Mouse (Mus musculus): Measurements from ENCODE around the gene Gck. TPM values are rescaled to one million over a fixed set of nuclear protein-coding genes. Genes with fewer than 3 reads are reported as not detected.

The Gck gene
- polyA plus RNA-seq, 1 experiment from 2014 or later, result 1.5 TPM

DNA sequence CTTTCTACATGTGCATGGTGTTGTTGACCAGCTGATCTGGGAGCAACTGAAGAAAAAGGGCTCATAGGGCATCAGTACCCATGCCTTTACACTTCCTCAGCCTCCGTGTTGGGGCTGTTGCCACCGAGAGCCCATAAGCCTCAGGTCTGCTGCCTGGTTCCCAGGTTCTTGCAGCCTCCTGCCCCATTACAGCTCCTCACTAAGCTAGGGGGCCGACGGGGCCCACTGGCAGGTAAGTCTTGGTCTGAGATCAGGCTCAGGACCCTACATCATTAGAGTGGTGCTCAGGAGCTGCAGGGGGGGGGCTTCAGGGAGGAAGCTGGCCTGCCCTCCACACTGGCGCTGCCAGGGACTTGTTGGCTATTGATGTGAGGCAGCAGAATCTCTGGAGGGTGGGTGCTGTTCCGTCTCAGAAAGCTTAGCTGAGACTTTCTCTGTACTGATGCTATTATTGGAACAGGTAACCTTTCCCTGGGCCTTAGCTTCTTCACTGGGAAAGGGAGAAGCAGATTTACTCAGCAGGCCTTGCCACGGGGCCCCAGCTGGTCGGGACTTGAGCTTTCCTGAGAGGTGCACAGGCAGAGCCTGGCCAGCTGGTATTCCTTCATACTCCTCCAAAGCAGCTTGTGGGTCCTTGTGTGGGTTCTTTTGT lies 93.3 kb downstream of the Gck start:
- H3K36me3 ChIP-seq (ENCODE audit: control insufficient read depth, insufficient read depth, low read length), result no peaks in the 10 kb centered on the region
- peaks cover 10% of the 10 kb centered on the region for H3K27me3 ChIP-seq (ENCODE audit: control insufficient read depth, insufficient read depth, low read length)
- H3K4me3 ChIP-seq (ENCODE audit: low read depth, low read length), result no peak overlapping the region
- ATAC-seq (ENCODE audit: low FRiP score), result no peak
- 80% methylated on average over 8 of the region's 8 CpGs for WGBS
- H3K9ac ChIP-seq (ENCODE audit: low read length), result no peak overlapping the region
- no peaks in the 10 kb centered on the region for H3K9me3 ChIP-seq (ENCODE audit: control insufficient read depth, low read length)
- H3K4me1 ChIP-seq (ENCODE audit: control insufficient read depth, insufficient read depth, low read length), result peaks cover 4% of the 10 kb centered on the region
- H3K27ac ChIP-seq (ENCODE audit: low read depth, low read length), result no peak overlapping the region
- no peak for DNase-seq (ENCODE audit: low spot score, missing footprints)
- no peak overlapping the region for H3K4me2 ChIP-seq

DNA sequence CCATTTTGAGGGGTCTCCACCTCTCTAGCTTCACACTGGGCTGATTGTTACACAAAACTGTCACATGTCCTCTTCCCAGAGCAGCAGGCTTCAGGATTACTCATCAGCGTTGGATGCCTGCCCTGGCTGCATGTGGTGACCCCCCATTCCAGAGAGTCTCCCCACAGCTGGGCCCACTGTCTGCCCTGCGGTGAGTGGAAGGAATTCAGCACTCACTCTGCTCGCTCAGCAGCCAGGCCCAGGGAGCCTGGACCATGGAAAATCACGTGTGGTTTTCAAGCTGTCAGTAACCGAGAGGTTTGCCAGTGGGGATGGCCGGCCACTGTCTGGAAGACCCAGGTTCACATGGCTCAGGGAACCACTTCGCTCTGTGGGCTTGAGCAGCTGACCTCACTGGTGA lies 94.0 kb downstream of the Gck start:
- Histone ChIP-seq H3K4me3 (ENCODE audit: low read depth, low read length) (no peak overlapping the region), H3K4me2 (no peak overlapping the region), H3K4me1 (ENCODE audit: control insufficient read depth, insufficient read depth, low read length) (no peaks in the 10 kb centered on the region), H3K27me3 (ENCODE audit: control insufficient read depth, insufficient read depth, low read length) (peaks cover 3% of the 10 kb centered on the region), H3K9me3 (ENCODE audit: control insufficient read depth, low read length) (no peaks in the 10 kb centered on the region), H3K36me3 (ENCODE audit: control insufficient read depth, insufficient read depth, low read length) (no peaks in the 10 kb centered on the region), H3K27ac (ENCODE audit: low read depth, low read length) (no peak overlapping the region), H3K9ac (ENCODE audit: low read length) (no peak overlapping the region)
- no peak for ATAC-seq (ENCODE audit: low FRiP score)
- 43% methylated on average over 7 of the region's 7 CpGs for WGBS
- no peak for DNase-seq (ENCODE audit: low spot score, missing footprints)

DNA sequence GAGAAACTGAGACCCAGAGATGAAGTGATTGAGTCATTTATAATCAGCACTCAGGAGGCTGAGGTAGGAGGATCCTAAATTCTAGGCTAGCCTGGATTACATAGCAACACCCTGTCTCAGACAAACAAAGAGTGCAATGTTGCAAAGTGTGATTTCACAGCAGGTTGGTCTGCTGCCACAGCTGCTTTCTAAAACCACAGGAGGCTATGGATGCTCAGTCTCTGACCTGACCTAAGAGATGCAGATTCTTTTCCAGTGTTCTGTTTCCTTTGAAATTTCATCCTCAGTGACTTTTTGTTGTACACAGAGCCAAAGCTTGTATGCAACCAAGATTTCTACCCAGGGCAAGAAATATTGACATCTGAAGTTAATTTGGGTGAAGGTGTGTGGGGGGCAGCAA lies 94.4 kb downstream of the Gck start:
- ATAC-seq (ENCODE audit: low FRiP score) (no peak), DNase-seq (ENCODE audit: low spot score, missing footprints) (no peak)
- Histone ChIP-seq H3K9me3 (ENCODE audit: control insufficient read depth, low read length) (no peaks in the 10 kb centered on the region), H3K27ac (ENCODE audit: low read depth, low read length) (no peak overlapping the region), H3K9ac (ENCODE audit: low read length) (no peak overlapping the region), H3K4me1 (ENCODE audit: control insufficient read depth, insufficient read depth, low read length) (no peaks in the 10 kb centered on the region), H3K4me2 (no peak overlapping the region), H3K36me3 (ENCODE audit: control insufficient read depth, insufficient read depth, low read length) (no peaks in the 10 kb centered on the region), H3K27me3 (ENCODE audit: control insufficient read depth, insufficient read depth, low read length) (no peaks in the 10 kb centered on the region), H3K4me3 (ENCODE audit: low read depth, low read length) (no peak overlapping the region)

DNA sequence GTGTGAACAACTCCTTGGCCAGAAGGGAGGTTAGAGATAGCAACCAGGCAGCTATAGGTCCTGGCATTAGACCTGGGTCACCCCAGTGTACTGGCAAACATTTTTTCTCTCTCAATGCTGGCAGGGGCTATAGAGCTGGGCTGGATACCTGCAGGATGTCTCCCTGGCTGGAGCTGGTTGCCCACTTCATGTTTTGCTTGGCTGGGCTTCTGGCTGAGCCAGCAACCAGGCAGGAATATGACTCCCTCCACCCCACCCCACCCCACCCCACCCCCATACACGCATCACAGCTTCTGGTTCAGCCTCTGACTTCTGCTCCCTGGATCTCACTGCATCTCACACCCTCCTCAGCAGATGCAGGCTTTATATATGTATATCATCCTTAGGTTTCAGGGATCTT lies 97.6 kb downstream of the Gck start:
- H3K9me3 ChIP-seq (ENCODE audit: control insufficient read depth, low read length), result no peaks in the 10 kb centered on the region
- DNase-seq (ENCODE audit: low spot score, missing footprints), result no peak
- no peaks in the 10 kb centered on the region for H3K27me3 ChIP-seq (ENCODE audit: control insufficient read depth, insufficient read depth, low read length)
- no peak overlapping the region for H3K27ac ChIP-seq (ENCODE audit: low read depth, low read length)
- H3K4me3 ChIP-seq (ENCODE audit: low read depth, low read length), result no peak overlapping the region
- no peaks in the 10 kb centered on the region for H3K4me1 ChIP-seq (ENCODE audit: control insufficient read depth, insufficient read depth, low read length)
- H3K9ac ChIP-seq (ENCODE audit: low read length), result no peak overlapping the region
- 90% methylated on average over 1 of the region's 1 CpGs for WGBS
- H3K36me3 ChIP-seq (ENCODE audit: control insufficient read depth, insufficient read depth, low read length), result no peaks in the 10 kb centered on the region
- ATAC-seq (ENCODE audit: low FRiP score), result no peak
- H3K4me2 ChIP-seq, result no peak overlapping the region

DNA sequence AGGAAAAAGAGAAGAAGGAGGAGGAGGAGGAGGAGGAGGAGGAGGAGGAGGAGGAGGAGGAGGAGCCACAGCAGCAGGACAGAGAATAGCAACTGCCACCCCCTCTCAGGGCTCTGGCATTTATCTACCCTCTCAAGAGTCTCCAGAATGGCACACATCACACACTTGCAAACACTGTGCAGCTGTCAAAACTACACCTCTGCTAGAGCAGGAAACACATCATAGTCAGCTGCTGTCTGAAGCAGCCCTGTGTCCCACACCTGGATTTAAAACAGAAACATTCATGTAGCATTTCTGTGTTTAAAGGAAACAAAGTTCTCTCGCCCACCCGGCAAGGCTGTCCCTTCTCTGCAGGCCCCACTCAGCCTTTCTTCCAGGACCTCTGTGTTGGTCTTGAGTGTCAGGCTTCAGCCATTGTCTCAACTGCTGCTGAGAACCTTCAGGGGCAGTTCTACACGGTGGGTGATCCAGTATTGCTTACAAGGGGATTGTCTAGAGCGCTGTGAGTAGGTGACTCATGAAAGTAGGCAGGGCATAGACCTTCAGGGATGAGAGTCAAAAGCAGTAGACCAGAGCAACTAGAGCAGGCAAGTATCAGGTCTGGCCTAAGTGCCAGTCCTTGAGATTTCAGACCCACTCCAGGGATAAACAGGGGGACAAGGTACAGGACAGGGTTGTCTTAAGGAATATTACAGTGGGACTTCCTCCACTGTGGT lies 98.7 kb downstream of the Gck start:
- H3K4me3 ChIP-seq (ENCODE audit: low read depth, low read length), result no peak overlapping the region
- DNase-seq (ENCODE audit: low spot score, missing footprints) (no peak), ATAC-seq (ENCODE audit: low FRiP score) (no peak)
- 61% methylated on average over 4 of the region's 4 CpGs for WGBS
- no peak overlapping the region for H3K4me2 ChIP-seq
- no peak overlapping the region for H3K27ac ChIP-seq (ENCODE audit: low read depth, low read length)
- no peaks in the 10 kb centered on the region for H3K36me3 ChIP-seq (ENCODE audit: control insufficient read depth, insufficient read depth, low read length)
- no peaks in the 10 kb centered on the region for H3K27me3 ChIP-seq (ENCODE audit: control insufficient read depth, insufficient read depth, low read length)
- no peaks in the 10 kb centered on the region for H3K9me3 ChIP-seq (ENCODE audit: control insufficient read depth, low read length)
- no peak overlapping the region for H3K9ac ChIP-seq (ENCODE audit: low read length)
- H3K4me1 ChIP-seq (ENCODE audit: control insufficient read depth, insufficient read depth, low read length), result no peaks in the 10 kb centered on the region

Other genes starting within 250 kb of the Gck start
- 161 and 164 TPM in 2 replicates for gene Mrps24, start 234.4 kb downstream of the Gck start, polyA plus RNA-seq (2014; fragmentation: Nextera tagmentation; extraction: Ambion mirVana)
- 9.9 and 11.7 TPM in 2 replicates for gene Urgcp, start 187.7 kb downstream of the Gck start, polyA plus RNA-seq (2014; fragmentation: Nextera tagmentation; extraction: Ambion mirVana)
- gene Dbnl, start 161.6 kb downstream of the Gck start, polyA plus RNA-seq (2014; fragmentation: Nextera tagmentation; extraction: Ambion mirVana), result 136 and 144 TPM in 2 replicates
- gene Pgam2, start 146.3 kb downstream of the Gck start, polyA plus RNA-seq (2014; fragmentation: Nextera tagmentation; extraction: Ambion mirVana), result 4.5 and 4.6 TPM in 2 replicates
- 7.1 and 7.3 TPM in 2 replicates for gene Polm, start 112.1 kb downstream of the Gck start, polyA plus RNA-seq (2014; fragmentation: Nextera tagmentation; extraction: Ambion mirVana)
- 15.0 and 15.8 TPM in 2 replicates for gene Aebp1, start 88.1 kb downstream of the Gck start, polyA plus RNA-seq (2014; fragmentation: Nextera tagmentation; extraction: Ambion mirVana)
- gene Pold2, start 71.8 kb downstream of the Gck start, polyA plus RNA-seq (2014; fragmentation: Nextera tagmentation; extraction: Ambion mirVana), result 83.8 and 97.4 TPM in 2 replicates
- gene Myl7, start 51.3 kb downstream of the Gck start, polyA plus RNA-seq (2014; fragmentation: Nextera tagmentation; extraction: Ambion mirVana), result 0.59 and 0.92 TPM in 2 replicates
- 27.2 and 29.4 TPM in 2 replicates for gene Ykt6, start 5.6 kb upstream of the Gck start, polyA plus RNA-seq (2014; fragmentation: Nextera tagmentation; extraction: Ambion mirVana)
- 2.4 and 2.5 TPM in 2 replicates for gene Camk2b, start 116.3 kb upstream of the Gck start, polyA plus RNA-seq (2014; fragmentation: Nextera tagmentation; extraction: Ambion mirVana)
- 0.41 and 0.57 TPM in 2 replicates for gene A730071L15Rik, start 249.9 kb upstream of the Gck start, polyA plus RNA-seq (2014; fragmentation: Nextera tagmentation; extraction: Ambion mirVana)